Mouse (Mus musculus): ENCODE measurements around the gene Nyx. TPM values are rescaled to one million over a fixed set of nuclear protein-coding genes. Genes with fewer than 3 reads are reported as not detected.
A peak's percentile ranks its signal among the peaks of the same experiment; 100 is the strongest.

The Nyx gene
- polyA plus RNA-seq, 1 experiment from 2014 or later: 0.17 TPM

DNA sequence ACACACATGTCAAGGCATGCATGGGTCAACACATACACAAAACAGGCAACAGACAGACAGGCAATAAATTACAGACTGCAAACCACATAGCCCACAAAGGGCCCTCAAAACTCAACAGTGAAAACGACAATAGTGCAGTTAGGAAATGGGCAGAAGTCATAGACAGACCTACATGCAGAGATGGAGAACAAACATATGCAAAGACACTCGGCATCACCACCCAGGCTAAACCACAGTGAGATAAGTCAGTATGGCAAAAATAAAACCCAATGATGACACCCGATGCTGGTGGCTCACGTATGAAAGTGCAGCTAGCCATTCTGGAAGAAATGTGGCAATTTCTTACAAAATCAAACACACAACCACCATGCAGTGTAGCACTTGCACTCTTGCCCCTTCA, 34.4 kb downstream of the Nyx start:
- no peak overlapping the region for H3K27ac ChIP-seq (replicated peaks)
- no peak overlapping the region for H3K4me2 ChIP-seq
- no peak overlapping the region for H3K4me3 ChIP-seq
- H3K9me3 ChIP-seq: no peaks in the 10 kb centered on the region
- H3K27me3 ChIP-seq: no peaks in the 10 kb centered on the region
- ATAC-seq (ENCODE audit: low read depth): no peak
- H3K9ac ChIP-seq: no peak overlapping the region
- H3K36me3 ChIP-seq: no peaks in the 10 kb centered on the region
- H3K4me1 ChIP-seq (replicated peaks): no peaks in the 10 kb centered on the region
- WGBS: 83% methylated on average over 4 of the region's 4 CpGs

DNA sequence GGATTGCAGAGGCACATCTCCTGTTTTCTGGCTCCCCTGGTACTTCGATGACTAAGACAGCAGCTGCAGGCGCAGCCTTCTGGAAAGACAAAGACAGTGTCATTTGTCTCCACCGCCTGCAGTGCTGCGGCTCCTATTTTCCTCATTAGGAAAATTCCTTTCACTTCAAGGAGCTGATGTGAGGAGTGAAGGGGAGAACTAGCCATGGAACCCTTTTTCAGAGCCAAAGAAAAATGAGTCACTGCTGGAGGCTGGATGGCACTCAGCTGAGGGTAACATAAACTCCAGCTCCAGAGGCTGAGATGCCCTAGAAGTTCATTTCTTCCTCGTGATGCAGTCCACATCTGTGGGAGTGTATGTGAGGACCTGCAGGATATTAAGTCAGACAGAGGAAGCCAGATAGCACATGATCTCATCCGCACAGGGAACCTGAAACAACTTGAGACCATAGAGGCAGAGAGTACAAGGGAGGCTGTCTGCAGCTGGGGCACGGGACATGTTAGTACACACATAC, 37.0 kb downstream of the Nyx start:
- ATAC-seq (ENCODE audit: low read depth): peak; percentile 72
- no peak overlapping the region for H3K4me3 ChIP-seq
- H3K9me3 ChIP-seq: no peaks in the 10 kb centered on the region
- no peaks in the 10 kb centered on the region for H3K4me1 ChIP-seq (replicated peaks)
- H3K27me3 ChIP-seq: no peaks in the 10 kb centered on the region
- H3K27ac ChIP-seq (replicated peaks): peak overlapping the region; percentile 82
- WGBS: 46% methylated on average over 7 of the region's 7 CpGs
- H3K36me3 ChIP-seq: no peaks in the 10 kb centered on the region
- peak overlapping the region; percentile 24; the same call in 1 of the 2 replicates for H3K4me2 ChIP-seq
- H3K9ac ChIP-seq: no peak overlapping the region

DNA sequence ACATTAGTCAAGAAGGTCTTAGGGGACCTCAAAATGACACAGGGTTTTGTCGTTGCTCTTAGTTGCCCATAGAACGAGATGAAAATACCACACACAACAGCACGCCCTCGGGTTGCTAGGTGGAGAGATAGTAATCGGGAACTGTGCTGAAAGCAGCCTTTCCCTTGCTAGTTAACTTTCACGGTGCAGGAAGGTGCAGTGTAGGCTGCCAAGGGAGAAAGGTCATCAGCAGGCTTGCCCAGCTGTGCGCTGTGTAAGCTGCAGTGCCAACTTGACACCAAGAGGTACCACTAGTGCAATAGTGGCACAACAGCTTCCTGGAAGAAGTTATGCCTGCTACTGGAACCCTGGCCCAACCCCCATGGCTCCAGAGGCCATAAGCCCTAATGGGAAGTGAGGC, 38.5 kb downstream of the Nyx start:
- no peaks in the 10 kb centered on the region for H3K9me3 ChIP-seq
- no peak overlapping the region for H3K27ac ChIP-seq (replicated peaks)
- H3K27me3 ChIP-seq: no peaks in the 10 kb centered on the region
- H3K4me2 ChIP-seq: no peak overlapping the region
- H3K4me3 ChIP-seq: no peak overlapping the region
- H3K36me3 ChIP-seq: no peaks in the 10 kb centered on the region
- 91% methylated on average over 7 of the region's 7 CpGs for WGBS
- no peaks in the 10 kb centered on the region for H3K4me1 ChIP-seq (replicated peaks)
- H3K9ac ChIP-seq: no peak overlapping the region
- ATAC-seq (ENCODE audit: low read depth): no peak

DNA sequence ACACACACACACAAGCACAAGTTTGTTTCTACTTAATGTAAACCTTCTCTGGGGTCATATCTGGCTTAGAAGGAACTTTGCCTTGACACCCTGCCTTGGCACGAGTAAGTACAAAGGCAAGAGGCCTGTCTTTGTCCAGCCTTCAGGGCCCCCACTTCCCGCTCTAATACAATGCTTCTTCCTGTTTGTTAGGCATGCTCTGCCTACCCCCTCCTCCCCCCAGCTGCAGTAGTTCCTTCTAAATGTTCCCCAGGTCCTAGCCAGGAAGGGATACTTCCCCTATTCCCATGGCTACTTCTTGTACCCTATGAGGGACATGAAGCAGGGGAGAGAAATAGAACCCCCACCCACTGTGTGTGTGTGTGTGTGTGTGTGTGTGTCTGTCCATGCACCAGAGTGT, 40.5 kb downstream of the Nyx start:
- 58% methylated on average over 2 of the region's 2 CpGs for WGBS
- no peaks in the 10 kb centered on the region for H3K4me1 ChIP-seq (replicated peaks)

DNA sequence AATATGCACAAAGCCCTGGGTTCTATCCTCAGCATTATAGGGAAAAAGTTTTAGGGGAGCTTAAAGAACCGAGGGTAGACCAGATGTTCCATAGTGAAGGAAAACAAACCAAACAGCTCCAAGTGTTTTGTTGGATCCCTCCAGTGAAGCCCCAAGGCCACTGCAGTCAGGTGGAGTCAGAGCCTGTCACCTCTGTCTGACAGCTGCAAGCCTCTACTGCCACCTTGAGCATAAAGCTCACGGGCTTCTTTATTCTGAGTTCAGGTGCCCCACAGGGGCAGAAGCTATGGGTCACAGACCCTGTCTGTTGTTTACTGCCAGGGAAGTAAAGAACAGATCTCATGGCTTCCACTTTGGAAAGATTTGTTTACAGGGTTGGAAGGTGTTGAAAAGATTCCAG, 47.2 kb downstream of the Nyx start:
- Histone ChIP-seq H3K4me3 (no peak overlapping the region), H3K4me2 (no peak overlapping the region), H3K36me3 (no peaks in the 10 kb centered on the region), H3K9ac (no peak overlapping the region), H3K9me3 (no peaks in the 10 kb centered on the region), H3K27me3 (peaks cover 4% of the 10 kb centered on the region; the same call in 1 of the 2 replicates), H3K27ac (replicated peaks) (no peak overlapping the region), H3K4me1 (replicated peaks) (no peaks in the 10 kb centered on the region)
- ATAC-seq (ENCODE audit: low read depth): no peak
- WGBS: 63% methylated on average over 2 of the region's 2 CpGs

More for the DNA sequence above, 40.5 kb downstream of the Nyx start:
- Histone ChIP-seq H3K9me3 (no peaks in the 10 kb centered on the region), H3K36me3 (no peaks in the 10 kb centered on the region), H3K4me2 (no peak overlapping the region), H3K27me3 (no peaks in the 10 kb centered on the region), H3K9ac (no peak overlapping the region), H3K27ac (replicated peaks) (no peak overlapping the region), H3K4me3 (no peak overlapping the region)
- ATAC-seq (ENCODE audit: low read depth): no peak

DNA sequence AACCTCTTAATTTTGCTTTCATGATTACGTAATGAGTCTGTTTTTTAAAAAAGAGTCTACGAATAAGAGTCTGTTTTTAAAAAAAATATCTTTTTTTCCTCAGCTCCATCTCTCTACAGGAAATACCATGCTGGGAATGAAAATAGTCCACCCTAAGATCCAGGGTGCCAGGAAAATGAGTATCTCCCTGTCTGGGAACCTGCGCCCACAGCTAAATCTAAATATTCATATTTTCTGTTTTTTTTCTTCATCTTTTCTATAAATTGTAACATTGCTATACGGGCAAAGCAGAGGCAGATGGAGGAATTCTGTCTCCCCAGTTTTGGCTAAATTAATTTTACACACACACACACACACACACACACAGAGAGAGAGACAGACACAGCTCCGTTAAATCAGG, 48.0 kb downstream of the Nyx start:
- Histone ChIP-seq H3K27ac (replicated peaks) (no peak overlapping the region), H3K36me3 (no peaks in the 10 kb centered on the region), H3K4me2 (no peak overlapping the region), H3K9ac (no peak overlapping the region), H3K4me3 (no peak overlapping the region), H3K9me3 (no peaks in the 10 kb centered on the region), H3K27me3 (peaks cover 4% of the 10 kb centered on the region; the same call in 1 of the 2 replicates), H3K4me1 (replicated peaks) (no peaks in the 10 kb centered on the region)
- WGBS: 83% methylated on average over 5 of the region's 5 CpGs
- no peak for ATAC-seq (ENCODE audit: low read depth)

DNA sequence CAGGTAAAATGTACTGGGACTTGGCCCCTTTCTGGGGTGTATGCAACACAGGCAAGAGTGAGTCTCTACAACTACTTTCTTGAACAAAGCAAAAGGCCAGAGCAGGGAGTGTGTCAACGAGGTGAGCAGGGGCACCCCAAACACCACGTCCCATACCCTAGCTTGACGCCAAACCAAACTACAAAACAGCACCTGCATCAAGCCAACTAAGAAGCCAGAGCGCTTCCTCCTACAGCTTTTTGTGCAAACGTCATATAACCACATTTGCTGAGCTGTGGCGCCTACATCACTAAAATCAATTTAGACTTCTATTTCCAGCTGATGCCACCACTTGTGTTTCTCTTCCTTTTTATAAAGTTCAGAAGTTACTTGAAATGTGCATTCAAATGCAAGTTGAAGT, 50.5 kb downstream of the Nyx start:
- Histone ChIP-seq H3K9me3 (no peaks in the 10 kb centered on the region), H3K36me3 (no peaks in the 10 kb centered on the region), H3K27me3 (peaks cover 4% of the 10 kb centered on the region; the same call in 1 of the 2 replicates), H3K9ac (no peak overlapping the region), H3K4me1 (replicated peaks) (no peaks in the 10 kb centered on the region), H3K4me2 (no peak overlapping the region), H3K4me3 (no peak overlapping the region), H3K27ac (replicated peaks) (no peak overlapping the region)
- no peak for ATAC-seq (ENCODE audit: low read depth)
- WGBS: 93% methylated on average over 6 of the region's 6 CpGs

DNA sequence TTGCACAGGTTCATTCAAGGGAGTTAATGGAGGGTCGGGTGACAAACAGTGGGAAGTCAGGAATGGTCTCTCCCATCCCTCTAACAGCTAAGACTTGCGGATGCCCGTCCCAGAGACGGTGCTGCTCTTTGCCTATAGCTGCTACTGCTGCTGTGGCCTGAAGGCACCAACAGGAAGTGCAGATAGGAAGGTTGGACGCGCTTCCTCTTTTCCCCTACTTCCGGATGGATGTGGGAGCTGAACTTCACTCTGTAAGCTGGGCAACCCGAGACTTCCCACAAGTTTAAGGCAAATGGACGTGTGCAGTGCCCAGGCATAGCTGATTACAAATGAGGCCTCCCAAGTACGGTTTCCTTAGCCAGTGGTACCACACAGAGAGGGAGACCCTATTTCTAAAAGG, 52.1 kb downstream of the Nyx start:
- no peak for ATAC-seq (ENCODE audit: low read depth)
- H3K9me3 ChIP-seq: no peaks in the 10 kb centered on the region
- no peak overlapping the region for H3K9ac ChIP-seq
- no peak overlapping the region for H3K4me3 ChIP-seq
- WGBS: 85% methylated on average over 10 of the region's 10 CpGs
- 0 out of 2 replicates have a peak, but pooled peaks cover 2% of the 10 kb centered on the region for H3K36me3 ChIP-seq
- H3K27me3 ChIP-seq: peaks cover 4% of the 10 kb centered on the region; the same call in 1 of the 2 replicates
- H3K27ac ChIP-seq (replicated peaks): no peak overlapping the region
- H3K4me1 ChIP-seq (replicated peaks): no peaks in the 10 kb centered on the region
- H3K4me2 ChIP-seq: no peak overlapping the region

DNA sequence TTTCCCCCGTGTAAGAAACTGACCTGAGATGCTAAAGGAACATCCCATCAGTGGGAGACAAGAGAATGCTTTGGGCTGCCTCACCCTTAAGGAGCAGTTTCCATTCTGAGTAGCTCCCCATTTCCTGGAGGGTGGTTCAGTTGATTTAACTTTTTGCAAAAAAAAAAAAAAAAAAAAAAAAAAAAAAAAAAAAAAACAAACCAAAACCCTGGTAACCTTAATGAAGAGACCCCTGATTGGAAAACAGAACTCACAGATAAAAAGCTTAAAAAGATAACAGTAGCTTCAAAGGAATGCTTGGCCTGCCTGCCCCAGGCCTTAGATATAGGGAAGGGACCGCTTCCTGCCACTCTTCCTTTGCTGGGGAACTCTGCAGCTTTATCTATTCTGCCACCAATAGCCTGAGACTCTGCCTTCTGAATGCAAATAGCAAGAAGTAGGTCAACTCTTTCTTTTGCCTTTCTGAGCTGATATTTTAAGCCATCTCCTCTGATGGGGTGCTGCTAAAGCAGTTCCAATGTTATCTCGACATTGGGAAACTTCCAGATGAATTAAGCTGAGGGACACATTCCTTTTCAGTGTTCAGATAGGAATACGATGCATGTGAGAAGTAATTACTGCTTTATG, 53.0 kb downstream of the Nyx start:
- no peak for ATAC-seq (ENCODE audit: low read depth)
- H3K36me3 ChIP-seq: 0 out of 2 replicates have a peak, but pooled peaks cover 3% of the 10 kb centered on the region
- no peak overlapping the region for H3K27ac ChIP-seq (replicated peaks)

DNA sequence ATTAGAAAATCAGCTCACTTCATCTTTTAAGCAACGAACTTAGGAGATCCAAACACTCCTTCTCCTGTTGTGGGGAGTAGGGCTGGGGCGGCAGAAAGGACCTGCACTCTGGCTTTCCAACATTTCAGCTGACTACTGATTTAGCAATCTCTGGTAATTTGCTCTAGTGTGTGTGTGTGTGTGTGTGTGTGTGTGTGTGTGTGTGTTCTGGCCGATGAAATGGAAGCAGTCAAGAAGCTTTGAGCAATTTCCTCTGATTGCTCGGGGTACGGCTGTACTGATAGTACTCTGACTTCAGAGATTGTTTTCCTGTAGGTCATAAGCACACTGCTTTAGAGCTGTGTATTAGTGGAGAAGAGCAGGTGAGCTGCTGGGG, 53.5 kb downstream of the Nyx start:
- no peak overlapping the region for H3K4me3 ChIP-seq
- WGBS: 77% methylated on average over 5 of the region's 5 CpGs
- no peaks in the 10 kb centered on the region for H3K9me3 ChIP-seq
- H3K36me3 ChIP-seq: 0 out of 2 replicates have a peak, but pooled peaks cover 3% of the 10 kb centered on the region
- H3K4me2 ChIP-seq: no peak overlapping the region
- no peaks in the 10 kb centered on the region for H3K4me1 ChIP-seq (replicated peaks)
- no peak overlapping the region for H3K27ac ChIP-seq (replicated peaks)
- ATAC-seq (ENCODE audit: low read depth): no peak
- H3K9ac ChIP-seq: no peak overlapping the region
- peaks cover 4% of the 10 kb centered on the region; the same call in 1 of the 2 replicates for H3K27me3 ChIP-seq

More for the DNA sequence above, 53.0 kb downstream of the Nyx start:
- H3K4me3 ChIP-seq: no peak overlapping the region
- H3K9me3 ChIP-seq: no peaks in the 10 kb centered on the region
- no peak overlapping the region for H3K4me2 ChIP-seq
- H3K9ac ChIP-seq: no peak overlapping the region
- H3K27me3 ChIP-seq: peaks cover 4% of the 10 kb centered on the region; the same call in 1 of the 2 replicates
- H3K4me1 ChIP-seq (replicated peaks): no peaks in the 10 kb centered on the region
- WGBS: 85% methylated on average over 4 of the region's 4 CpGs

DNA sequence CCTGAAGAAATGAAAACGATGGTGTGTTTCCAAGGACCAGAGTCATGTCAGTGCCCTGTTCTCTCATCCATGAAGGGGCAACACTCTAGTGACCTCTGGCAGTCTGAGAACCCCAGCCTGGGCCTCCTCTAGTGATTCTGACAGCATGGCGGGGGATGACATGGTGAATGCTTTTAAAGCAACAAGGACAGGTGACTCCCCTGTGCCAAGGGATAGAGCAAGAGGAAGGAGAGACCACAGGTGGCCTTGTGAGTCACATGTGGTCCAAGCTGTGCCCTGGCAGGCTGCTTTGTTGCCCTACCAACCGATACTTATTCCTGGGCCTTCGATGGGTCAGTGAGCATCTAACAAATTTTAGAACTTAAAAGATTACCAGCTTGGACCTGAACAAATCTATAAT, 54.7 kb downstream of the Nyx start:
- Histone ChIP-seq H3K4me2 (no peak overlapping the region), H3K9me3 (no peaks in the 10 kb centered on the region), H3K27ac (replicated peaks) (no peak overlapping the region), H3K4me3 (no peak overlapping the region), H3K9ac (no peak overlapping the region), H3K4me1 (replicated peaks) (no peaks in the 10 kb centered on the region), H3K36me3 (0 out of 2 replicates have a peak, but pooled peaks cover 6% of the 10 kb centered on the region), H3K27me3 (peaks cover 4% of the 10 kb centered on the region; the same call in 1 of the 2 replicates)
- ATAC-seq (ENCODE audit: low read depth): no peak
- WGBS: 94% methylated on average over 4 of the region's 4 CpGs

DNA sequence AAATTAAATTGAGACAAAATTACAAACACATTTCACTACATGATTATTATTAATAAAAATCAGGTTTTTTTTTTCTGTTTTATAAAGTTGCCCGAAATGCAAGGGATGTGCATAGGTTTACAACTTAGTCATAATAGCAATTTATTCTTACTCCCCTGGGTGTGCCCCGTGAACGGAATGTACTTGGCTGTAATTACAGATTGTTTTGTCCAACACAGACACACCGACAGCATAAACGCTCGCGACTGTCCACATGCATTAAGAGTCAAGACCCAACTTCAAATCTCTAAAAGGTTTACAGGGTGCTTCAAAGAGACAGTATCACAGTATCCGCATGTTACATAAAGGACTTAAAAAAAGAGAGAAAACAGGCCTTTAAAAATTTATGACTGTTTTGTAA, 55.4 kb downstream of the Nyx start:
- no peak overlapping the region for H3K27ac ChIP-seq (replicated peaks)
- no peaks in the 10 kb centered on the region for H3K9me3 ChIP-seq
- H3K36me3 ChIP-seq: 0 out of 2 replicates have a peak, but pooled peaks cover 9% of the 10 kb centered on the region
- H3K27me3 ChIP-seq: peaks cover 4% of the 10 kb centered on the region; the same call in 1 of the 2 replicates
- H3K4me3 ChIP-seq: no peak overlapping the region
- H3K4me2 ChIP-seq: no peak overlapping the region
- 82% methylated on average over 8 of the region's 8 CpGs for WGBS
- ATAC-seq (ENCODE audit: low read depth): no peak
- H3K9ac ChIP-seq: no peak overlapping the region
- no peaks in the 10 kb centered on the region for H3K4me1 ChIP-seq (replicated peaks)

All from neural tube, embryonic 13.5 days (tissue).